Mouse (Mus musculus): ENCODE results near the gene Ncor2. TPM values are rescaled to one million over a fixed set of nuclear protein-coding genes. Genes with fewer than 3 reads are reported as not detected.

Ncor2 gene
- polyA plus RNA-seq, 1 experiment, result not detected

DNA sequence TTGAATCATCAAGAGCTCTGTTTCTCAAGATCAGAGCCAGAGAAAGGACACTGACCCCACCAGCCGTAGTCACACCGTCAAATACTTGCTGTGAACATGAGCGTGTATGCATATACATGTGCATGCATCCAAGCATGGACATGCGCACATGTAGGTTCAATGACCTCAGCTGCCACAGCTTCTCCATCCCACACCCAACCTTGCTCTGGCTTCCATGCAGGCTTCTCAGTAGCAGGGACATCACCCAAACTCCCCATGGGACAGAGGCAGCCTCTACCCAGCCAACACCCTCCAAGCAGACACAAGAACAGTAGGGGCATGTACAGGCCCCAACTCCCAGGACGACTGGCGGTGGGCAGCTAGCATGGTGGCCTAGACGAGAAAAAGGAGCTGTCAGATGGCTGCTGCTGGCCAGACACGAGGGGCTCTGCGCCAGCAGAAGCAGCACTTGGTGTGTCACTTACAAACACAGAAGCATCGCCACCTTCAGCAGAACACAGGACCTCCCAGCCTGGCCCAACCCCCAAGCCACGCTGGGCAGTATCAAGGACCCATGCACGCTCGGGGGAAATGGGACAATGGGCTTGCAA is 40.1 kb downstream of the Ncor2 start:
- TF ChIP-seq POLR2A (IDR thresholded peaks at IDR 0.05; ENCODE audit: insufficient read depth, low read depth, low read length) (no peak), CTCF (IDR thresholded peaks at IDR 0.05; ENCODE audit: insufficient read depth, low read depth, low read length) (no peak)
- WGBS, result 60% methylated on average over 13 of the region's 13 CpGs
- Histone ChIP-seq H3K4me1 (ENCODE audit: control insufficient read depth, insufficient read depth, low read length) (peaks cover 91% of the 10 kb centered on the region), H3K27ac (ENCODE audit: insufficient read depth, low read depth, low read length) (peak overlapping the region; percentile 100), H3K4me3 (ENCODE audit: insufficient read depth, low read depth, low read length) (no peak overlapping the region)

DNA sequence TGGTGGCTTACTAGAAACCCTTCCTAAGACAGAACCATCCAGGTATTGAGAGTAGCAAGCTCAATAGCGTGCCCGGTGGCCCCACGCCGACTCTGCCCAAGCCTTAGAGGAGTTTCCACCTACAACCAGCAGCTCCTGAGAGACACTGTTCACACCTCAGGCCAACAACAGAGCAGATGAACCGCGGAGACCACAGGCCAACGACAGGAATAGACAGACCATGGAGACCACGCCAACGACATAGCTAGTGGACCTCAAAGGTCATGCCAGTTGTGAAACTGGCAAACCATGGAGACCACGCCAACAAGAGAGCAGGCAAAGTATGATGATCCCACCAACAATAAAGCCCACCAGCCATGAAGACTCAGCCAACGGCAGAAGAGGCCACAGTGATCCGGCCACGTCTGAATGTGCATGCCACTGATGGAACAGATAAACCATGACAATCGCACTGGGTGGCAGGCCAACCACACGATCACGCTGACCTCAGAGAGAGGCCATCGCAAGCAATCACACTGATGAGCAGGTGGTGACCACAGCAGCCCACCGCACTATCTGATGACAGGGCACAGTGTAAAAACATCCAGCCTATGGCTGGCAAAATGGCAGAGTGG is 41.2 kb downstream of the Ncor2 start:
- WGBS, result 92% methylated on average over 18 of the region's 18 CpGs
- no peak overlapping the region for H3K4me3 ChIP-seq (ENCODE audit: insufficient read depth, low read depth, low read length)
- no peak for TF ChIP-seq POLR2A (IDR thresholded peaks at IDR 0.05; ENCODE audit: insufficient read depth, low read depth, low read length)
- TF ChIP-seq CTCF (IDR thresholded peaks at IDR 0.05; ENCODE audit: insufficient read depth, low read depth, low read length), result no peak
- H3K4me1 ChIP-seq (ENCODE audit: control insufficient read depth, insufficient read depth, low read length), result peaks cover 91% of the 10 kb centered on the region
- H3K27ac ChIP-seq (ENCODE audit: insufficient read depth, low read depth, low read length), result peak overlapping the region; percentile 23; the same call in 1 of the 2 replicates

DNA sequence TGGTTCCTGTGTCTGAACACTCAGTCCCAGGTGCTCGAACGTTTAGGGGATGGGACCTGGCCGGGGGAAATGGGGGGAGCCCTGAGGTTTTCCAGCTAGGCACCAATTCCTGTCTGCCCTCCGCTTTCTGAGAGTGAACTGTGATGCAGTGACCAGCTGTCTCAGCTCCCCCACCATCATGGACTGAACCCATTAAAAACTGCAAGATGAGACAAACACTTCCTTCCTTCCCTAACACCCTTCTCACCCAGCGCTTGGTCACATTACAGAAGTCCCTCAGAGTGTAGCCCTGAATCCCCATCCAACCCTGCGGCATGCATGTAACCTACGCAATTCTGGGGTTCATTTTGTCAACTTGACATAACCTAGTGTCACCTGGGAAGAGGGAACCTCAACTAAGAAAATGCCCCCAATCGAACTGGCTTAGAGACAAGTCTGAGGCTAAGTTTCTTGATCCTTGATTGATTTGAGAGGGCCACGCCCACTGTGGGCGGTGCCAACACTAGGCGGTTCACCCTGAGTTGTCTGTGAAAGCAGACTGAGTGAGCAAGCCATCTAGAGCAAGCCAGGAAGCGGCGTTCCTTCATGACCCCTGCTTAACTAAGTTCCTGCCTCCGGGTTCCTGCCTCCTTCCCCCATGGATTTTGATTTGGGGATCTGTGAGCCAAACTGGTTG is 41.9 kb downstream of the Ncor2 start:
- TF ChIP-seq CTCF (IDR thresholded peaks at IDR 0.05; ENCODE audit: insufficient read depth, low read depth, low read length), result no peak
- no peak for TF ChIP-seq POLR2A (IDR thresholded peaks at IDR 0.05; ENCODE audit: insufficient read depth, low read depth, low read length)
- Histone ChIP-seq H3K4me1 (ENCODE audit: control insufficient read depth, insufficient read depth, low read length) (peaks cover 91% of the 10 kb centered on the region), H3K4me3 (ENCODE audit: insufficient read depth, low read depth, low read length) (no peak overlapping the region), H3K27ac (ENCODE audit: insufficient read depth, low read depth, low read length) (peak overlapping the region; percentile 23)
- WGBS, result 37% methylated on average over 14 of the region's 14 CpGs

DNA sequence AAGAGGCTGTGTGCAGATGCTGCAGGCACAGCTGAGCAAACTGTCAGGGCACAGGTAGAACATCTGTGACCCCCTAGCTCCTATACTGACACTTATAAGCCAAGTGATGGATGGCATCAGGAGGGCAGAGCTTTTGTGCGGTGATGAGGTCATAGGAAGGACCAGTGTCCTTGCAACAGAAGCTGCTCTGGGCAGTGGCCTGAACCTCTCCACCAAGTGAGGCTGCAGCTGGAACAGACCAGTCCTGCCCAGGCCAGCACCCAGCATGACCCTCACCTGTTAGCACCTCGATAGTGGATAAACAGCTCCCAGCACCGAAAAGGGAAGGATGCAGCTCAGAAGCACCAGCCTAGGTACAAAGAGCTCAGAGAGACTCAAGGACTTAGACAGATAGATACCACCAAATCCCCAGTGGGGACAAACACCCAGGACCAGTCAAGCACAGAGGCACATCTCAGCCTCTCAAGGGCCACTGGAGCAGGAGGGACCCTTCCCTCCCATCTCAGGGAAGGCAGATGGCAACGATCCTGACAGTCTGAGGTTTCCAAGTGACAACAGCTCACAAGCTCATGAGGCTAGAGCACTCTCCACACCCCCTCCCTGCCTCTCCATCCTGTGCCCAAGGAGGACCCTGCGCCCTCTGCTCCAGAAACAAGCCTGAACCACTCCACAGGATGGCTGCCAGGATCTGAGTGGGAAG is 42.6 kb downstream of the Ncor2 start:
- peaks cover 91% of the 10 kb centered on the region for H3K4me1 ChIP-seq (ENCODE audit: control insufficient read depth, insufficient read depth, low read length)
- 54% methylated on average over 5 of the region's 5 CpGs for WGBS
- no peak overlapping the region for H3K4me3 ChIP-seq (ENCODE audit: insufficient read depth, low read depth, low read length)
- H3K27ac ChIP-seq (ENCODE audit: insufficient read depth, low read depth, low read length), result peak overlapping the region; percentile 23
- TF ChIP-seq CTCF (IDR thresholded peaks at IDR 0.05; ENCODE audit: insufficient read depth, low read depth, low read length), result no peak
- no peak for TF ChIP-seq POLR2A (IDR thresholded peaks at IDR 0.05; ENCODE audit: insufficient read depth, low read depth, low read length)

DNA sequence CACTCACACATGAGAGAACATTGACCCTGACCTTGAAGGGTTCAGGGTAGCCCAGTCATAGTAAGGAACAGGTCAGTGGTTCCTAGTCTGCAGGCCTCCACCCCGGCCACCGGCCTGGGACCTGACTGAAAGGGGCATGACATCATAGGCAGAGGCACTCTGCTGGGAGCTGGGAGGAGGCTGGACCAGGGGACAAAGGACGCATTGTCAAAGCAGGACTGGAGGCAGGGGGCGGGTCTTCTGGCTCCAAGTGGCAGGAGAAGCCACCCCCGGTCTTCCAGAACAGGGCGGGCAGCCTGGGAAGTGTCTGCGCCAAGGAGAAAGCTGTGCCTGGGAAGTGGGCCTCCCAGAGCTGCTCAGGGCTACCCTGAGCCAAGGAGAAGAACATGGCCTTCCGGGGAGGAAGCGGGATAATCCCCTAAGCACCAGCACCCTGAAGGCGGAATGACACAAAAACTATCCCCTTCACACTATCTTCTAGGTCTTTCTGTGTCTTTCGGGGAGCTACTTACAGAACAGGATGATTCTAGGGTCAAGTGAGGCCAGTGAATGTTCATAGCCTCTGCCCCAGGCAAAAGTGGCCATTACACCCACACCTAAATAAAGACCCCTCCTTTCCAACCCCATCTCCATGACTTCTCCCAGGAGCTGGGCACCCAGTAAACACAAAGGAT is 44.1 kb downstream of the Ncor2 start:
- WGBS, result 8% methylated on average over 11 of the region's 11 CpGs
- Histone ChIP-seq H3K4me3 (ENCODE audit: insufficient read depth, low read depth, low read length) (no peak overlapping the region), H3K4me1 (ENCODE audit: control insufficient read depth, insufficient read depth, low read length) (peaks cover 92% of the 10 kb centered on the region)

DNA sequence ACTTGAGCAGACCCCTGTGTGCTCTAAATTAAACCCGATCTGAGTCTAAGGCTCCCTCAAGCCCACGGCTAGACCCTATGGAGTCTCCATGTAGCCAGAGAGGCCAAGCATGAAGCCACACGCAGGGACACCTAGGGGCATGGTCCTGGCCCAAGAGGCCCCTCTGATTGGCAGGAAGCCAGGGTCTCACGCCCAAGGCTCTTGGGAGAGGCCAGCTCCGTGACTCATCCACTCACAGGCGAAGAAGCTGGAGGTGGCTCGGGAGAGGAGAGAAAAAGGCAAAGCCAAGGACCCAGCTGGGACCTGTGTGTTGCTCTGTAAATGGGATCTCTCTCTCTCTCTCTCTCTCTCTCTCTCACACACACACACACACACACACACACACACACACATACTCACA is 44.6 kb downstream of the Ncor2 start:
- WGBS, result 12% methylated on average over 7 of the region's 7 CpGs

More for the DNA sequence above, 44.1 kb downstream of the Ncor2 start:
- TF ChIP-seq CTCF (IDR thresholded peaks at IDR 0.05; ENCODE audit: insufficient read depth, low read depth, low read length) (0 out of 2 replicates have a peak, but pooled peaks have one; percentile 10), POLR2A (IDR thresholded peaks at IDR 0.05; ENCODE audit: insufficient read depth, low read depth, low read length) (no peak)
- peak overlapping the region; percentile 91 for H3K27ac ChIP-seq (ENCODE audit: insufficient read depth, low read depth, low read length)

DNA sequence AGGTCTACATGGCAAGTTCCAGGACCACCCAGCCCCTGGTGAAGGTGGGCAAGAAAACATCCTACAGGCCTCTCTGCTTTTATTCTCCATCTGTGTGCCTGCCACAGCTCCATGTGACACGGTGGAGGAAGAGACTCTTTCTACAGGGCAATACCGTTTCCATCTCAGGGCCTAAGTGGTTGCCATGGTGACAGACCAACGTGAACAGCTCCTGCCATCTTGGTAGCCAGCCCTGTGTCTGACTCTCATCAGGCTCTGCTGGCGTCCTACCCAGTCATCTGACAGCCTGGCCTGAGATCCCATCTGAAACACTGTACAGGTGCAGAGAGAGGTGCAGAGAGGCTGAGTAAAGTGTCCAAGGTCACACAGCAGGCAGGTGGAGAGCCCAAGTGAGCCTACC is 45.4 kb downstream of the Ncor2 start:
- 17% methylated on average over 4 of the region's 4 CpGs for WGBS
- Histone ChIP-seq H3K4me3 (ENCODE audit: insufficient read depth, low read depth, low read length) (no peak overlapping the region), H3K27ac (ENCODE audit: insufficient read depth, low read depth, low read length) (peak overlapping the region; percentile 91), H3K4me1 (ENCODE audit: control insufficient read depth, insufficient read depth, low read length) (peaks cover 93% of the 10 kb centered on the region)
- TF ChIP-seq CTCF (IDR thresholded peaks at IDR 0.05; ENCODE audit: insufficient read depth, low read depth, low read length), result no peak
- TF ChIP-seq POLR2A (IDR thresholded peaks at IDR 0.05; ENCODE audit: insufficient read depth, low read depth, low read length), result no peak

More for the DNA sequence above, 44.6 kb downstream of the Ncor2 start:
- Histone ChIP-seq H3K27ac (ENCODE audit: insufficient read depth, low read depth, low read length) (peak overlapping the region; percentile 91), H3K4me3 (ENCODE audit: insufficient read depth, low read depth, low read length) (no peak overlapping the region), H3K4me1 (ENCODE audit: control insufficient read depth, insufficient read depth, low read length) (peaks cover 93% of the 10 kb centered on the region)
- TF ChIP-seq CTCF (IDR thresholded peaks at IDR 0.05; ENCODE audit: insufficient read depth, low read depth, low read length) (no peak), POLR2A (IDR thresholded peaks at IDR 0.05; ENCODE audit: insufficient read depth, low read depth, low read length) (no peak)

DNA sequence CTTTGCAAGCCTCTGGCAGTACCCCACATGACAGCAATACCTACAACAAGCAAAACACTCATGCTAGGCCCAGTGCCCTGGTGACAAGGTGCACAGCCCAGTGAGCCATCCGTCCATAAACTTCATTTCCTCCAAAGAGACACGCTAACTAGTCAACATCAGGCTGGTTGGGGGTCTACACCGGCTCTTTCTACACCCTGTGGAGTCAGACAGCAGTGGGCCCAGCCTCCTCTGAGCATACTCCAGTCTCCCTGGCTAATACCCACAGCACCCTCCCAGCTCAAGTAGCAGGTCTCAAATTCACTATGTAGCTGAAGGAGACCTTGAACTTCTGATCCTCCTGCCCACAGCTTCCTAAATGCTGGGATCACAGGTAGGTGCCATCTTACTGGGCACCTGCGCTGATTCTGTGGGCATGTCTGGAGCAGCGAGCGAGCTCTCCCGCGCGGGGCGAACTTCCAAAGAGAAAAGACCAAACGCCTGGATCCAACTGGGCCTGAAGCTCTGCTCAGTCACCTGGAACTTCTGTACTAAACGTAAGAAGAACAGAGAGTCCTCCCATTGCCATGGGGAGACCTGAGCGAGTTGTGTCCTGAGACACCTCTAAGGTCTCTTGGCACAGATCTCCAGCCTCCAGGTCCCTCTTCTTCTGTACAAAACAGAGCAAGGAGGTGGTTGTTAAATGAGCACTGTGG is 46.3 kb downstream of the Ncor2 start:
- TF ChIP-seq POLR2A (IDR thresholded peaks at IDR 0.05; ENCODE audit: insufficient read depth, low read depth, low read length) (no peak), CTCF (IDR thresholded peaks at IDR 0.05; ENCODE audit: insufficient read depth, low read depth, low read length) (no peak)
- Histone ChIP-seq H3K4me1 (ENCODE audit: control insufficient read depth, insufficient read depth, low read length) (peaks cover 89% of the 10 kb centered on the region), H3K27ac (ENCODE audit: insufficient read depth, low read depth, low read length) (no peak overlapping the region), H3K4me3 (ENCODE audit: insufficient read depth, low read depth, low read length) (no peak overlapping the region)
- WGBS, result 87% methylated on average over 13 of the region's 13 CpGs
